Mouse (Mus musculus) spleen, embryonic (tissue): ENCODE measurements around the gene Ciao2b.

Source experiments
- CTCF ChIA-PET: fragments of 350-600 bp; sonication (Branson Sonifier 250); formaldehyde crosslinking; loops from one replicate; lab custom pipeline; 2022; lab: Charles Lee

Gene Ciao2b

GRCm38 (mm10) chr8:104591133-104591834 is 50.5 kb downstream of the Ciao2b start, which contains the start of gene Pdp2:
Gene Pdp2 (plus strand): TSS chr8:104591451.
- CTCF ChIA-PET = no interaction called here

GRCm38 (mm10) chr8:104590284-104590683 is 51.5 kb downstream of the Ciao2b start:
- CTCF ChIA-PET = interaction anchor here (1.3 kb wide), 1 partner anchor 21 kb away, joined by 3 read pairs; no protein-coding TSS in a partner anchor
